Mouse (Mus musculus) liver, embryonic 16.5 days (tissue): ENCODE measurements around the gene Trim5. TPM values are rescaled to one million over a fixed set of nuclear protein-coding genes. Genes with fewer than 3 reads are reported as not detected.
"Not testable (repeated sequence)": the region's sequence is repeated elsewhere in the genome, so short reads cannot be mapped to it uniquely, and the experiment has no call there.

Source experiments
- ATAC-seq: fragments of 200-750 bp; cut with Nextera tagmentation; 2 replicates; pipeline ENCODE4 v1.8.0; 2017; ENCODE audit warnings: low read depth, mild to moderate bottlenecking, moderate number of reproducible peaks, moderate library complexity
- H3K27ac ChIP-seq: fragments of 300-500 bp; sonication (generic); 2 replicates; pipeline ENCODE4 v1.5.1; 2014; ENCODE audit warnings: mild to moderate bottlenecking, low read length
- H3K27me3 ChIP-seq: fragments of 300-500 bp; sonication (generic); 2 replicates; pipeline ENCODE4 v1.6.1; 2014; ENCODE audit warnings: low read depth, low read length, mixed read lengths; ENCODE audit not compliant: control insufficient read depth, insufficient read depth
- H3K36me3 ChIP-seq: fragments of 300-500 bp; sonication (generic); 2 replicates; pipeline ENCODE4 v1.6.1; 2014; ENCODE audit warnings: mild to moderate bottlenecking; ENCODE audit not compliant: control insufficient read depth, insufficient read depth
- H3K4me1 ChIP-seq: fragments of 300-500 bp; sonication (generic); 2 replicates; pipeline ENCODE4 v1.6.1; 2014; ENCODE audit warnings: low read depth, low read length, mixed read lengths; ENCODE audit not compliant: control insufficient read depth
- H3K4me2 ChIP-seq: fragments of 300-500 bp; sonication (generic); 2 replicates; pipeline ENCODE4 v1.6.1; 2014; ENCODE audit warnings: low read depth, low read length, mixed read lengths
- H3K4me3 ChIP-seq: fragments of 300-500 bp; sonication (generic); 2 replicates; pipeline ENCODE4 v1.5.1; 2014; ENCODE audit warnings: low read depth, mild to moderate bottlenecking, low read length
- H3K9ac ChIP-seq: fragments of 300-500 bp; sonication (generic); 2 replicates; pipeline ENCODE4 v1.6.1; 2014; ENCODE audit warnings: low read depth, low read length
- H3K9me3 ChIP-seq: fragments of 300-500 bp; sonication (generic); replicated peaks from 2 replicates; pipeline ENCODE4 v1.6.1; 2016; ENCODE audit warnings: low read length; ENCODE audit not compliant: control insufficient read depth
- WGBS: fragments of 180-500 bp; shearing (Covaris S2); extraction: QIAGEN DNeasy Blood & Tissue Kit; methylation state at CpG from one replicate; pipeline ENCODE4 v1.1.7; 2014; ENCODE audit not compliant: insufficient replicate concordance; 5-methylcytosine and 5-hydroxymethylcytosine counted together
- polyA plus RNA-seq: library from polyadenylated mRNA; unstranded; fragments of >200 nt; fragmentation: Nextera tagmentation; extraction: Ambion mirVana; gene quantifications from 2 replicates; pipeline ENCODE4 v1.2.1, GENCODE M21; 2015

Trim5 gene
- polyA plus RNA-seq, 1 experiment from 2014 or later, result 0.33 TPM

DNA sequence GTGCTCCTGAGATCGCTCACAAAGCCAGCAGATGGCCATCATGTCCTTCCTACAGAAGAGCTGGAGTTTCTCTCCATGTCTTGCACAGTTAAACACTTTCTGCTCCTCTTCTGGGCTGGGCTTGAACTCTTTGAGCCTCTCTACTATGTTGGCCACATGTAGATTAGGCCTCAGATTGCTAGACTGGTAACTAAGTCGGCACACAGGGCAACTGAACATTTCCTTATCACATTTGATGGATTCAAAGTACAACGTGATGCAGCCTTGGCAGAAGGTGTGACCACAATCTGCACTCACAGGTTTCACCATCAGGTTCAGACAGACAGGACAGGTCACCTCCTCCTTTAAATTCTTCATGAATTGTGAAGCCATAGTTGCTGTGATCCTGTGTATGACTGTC lies 8.5 kb downstream of the Trim5 start:
- not testable (repeated sequence) for H3K36me3 ChIP-seq, H3K9ac ChIP-seq, H3K4me1 ChIP-seq, H3K27me3 ChIP-seq, H3K27ac ChIP-seq, H3K9me3 ChIP-seq, ATAC-seq, H3K4me3 ChIP-seq, H3K4me2 ChIP-seq
- 32% methylated on average over 3 of the region's 3 CpGs for WGBS

DNA sequence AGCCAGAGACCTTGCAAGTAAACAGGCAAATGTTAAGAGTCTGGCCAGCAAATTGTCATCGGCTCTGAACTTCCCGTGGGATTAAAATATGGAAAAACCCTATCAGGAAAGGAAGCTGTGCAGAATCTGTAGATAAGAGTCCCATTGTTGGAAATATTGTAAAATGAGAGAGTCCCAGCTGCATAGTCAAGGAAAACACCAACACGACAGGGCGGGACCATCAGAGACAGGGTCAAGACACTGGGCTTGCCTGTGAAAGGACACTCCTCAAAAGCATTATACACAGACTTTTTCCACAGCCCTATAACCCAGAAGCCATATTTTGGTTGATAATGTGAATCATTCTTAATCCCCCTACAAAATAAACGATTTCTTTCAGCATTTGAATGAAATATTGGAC lies 22.6 kb downstream of the Trim5 start:
- not testable (repeated sequence) for H3K9me3 ChIP-seq, H3K36me3 ChIP-seq, H3K4me3 ChIP-seq, H3K4me2 ChIP-seq, H3K4me1 ChIP-seq, H3K9ac ChIP-seq, H3K27ac ChIP-seq, H3K27me3 ChIP-seq
- 0 out of 2 replicates have a peak, but pooled peaks have one; percentile 16 for ATAC-seq
- 65% methylated on average over 3 of the region's 5 CpGs for WGBS

DNA sequence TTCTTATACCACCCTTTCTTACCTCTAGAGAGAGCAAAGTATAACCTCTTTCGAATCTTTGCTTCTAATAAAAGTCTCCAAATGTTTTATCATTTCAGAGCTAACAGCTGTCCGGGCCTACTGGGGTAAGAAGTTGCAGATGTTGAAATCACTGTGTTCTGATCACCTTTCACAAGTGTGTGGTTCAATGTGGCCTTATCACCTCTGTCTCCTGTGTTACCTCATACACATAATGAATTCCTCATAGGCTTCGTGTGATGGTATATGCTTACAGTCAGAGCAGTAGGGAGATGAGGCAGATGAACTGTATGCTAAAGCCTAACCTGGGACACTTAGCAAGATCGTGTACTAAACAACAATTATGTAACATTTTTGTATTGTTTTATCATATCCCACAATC lies 27.5 kb downstream of the Trim5 start:
- not testable (repeated sequence) for H3K27me3 ChIP-seq, H3K4me3 ChIP-seq, H3K4me2 ChIP-seq, H3K4me1 ChIP-seq, H3K27ac ChIP-seq, H3K9me3 ChIP-seq, ATAC-seq, H3K36me3 ChIP-seq, H3K9ac ChIP-seq
- WGBS, result 63% methylated on average over 4 of the region's 4 CpGs

DNA sequence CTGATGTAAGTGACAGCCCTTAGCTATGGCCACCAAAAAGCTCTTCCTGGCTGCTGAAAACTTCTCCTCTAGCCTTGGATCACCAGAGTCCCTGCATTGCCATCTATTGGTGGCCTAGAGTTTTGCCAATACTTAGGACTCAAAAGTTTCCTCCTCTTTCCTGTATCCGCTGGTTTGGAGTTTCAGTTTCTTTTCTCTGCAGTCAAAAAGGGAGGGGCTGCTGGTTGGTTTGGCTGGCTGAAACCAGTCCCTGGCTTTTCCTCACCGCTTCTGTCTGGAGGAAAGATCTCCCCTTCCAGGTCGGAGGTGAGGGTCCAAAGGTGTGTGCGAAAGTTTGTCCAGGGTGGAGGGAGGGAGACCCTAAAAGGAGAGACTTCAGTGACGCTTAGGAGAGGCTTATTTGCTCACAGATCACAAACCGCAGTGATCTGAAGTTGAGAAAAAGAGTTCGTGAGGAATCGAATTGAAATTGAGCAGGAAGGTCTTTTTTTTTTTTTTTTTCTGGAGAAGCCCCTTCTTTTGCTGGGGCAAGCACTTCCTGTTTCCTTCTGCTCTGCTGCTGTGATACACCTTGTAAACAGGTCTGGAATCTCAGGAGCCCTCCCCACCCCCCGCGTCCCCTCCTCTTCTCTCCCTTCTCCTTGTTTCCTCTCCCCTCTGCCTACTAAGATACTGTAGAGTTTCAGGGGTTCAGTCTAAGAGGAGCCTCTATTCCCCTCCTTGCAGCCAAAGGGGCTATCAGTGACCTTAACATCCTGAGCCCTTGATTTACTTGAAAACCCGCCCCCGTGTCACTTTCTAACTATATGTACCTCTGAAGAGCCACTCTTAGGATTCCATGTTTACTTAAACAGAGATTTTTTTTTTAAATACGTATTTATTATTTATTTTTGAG lies 43.4 kb downstream of the Trim5 start, which contains the start of gene Trim34a:
Trim34a (plus strand) TSS at position 171 of the 895 bp plus-strand sequence.
- Histone ChIP-seq H3K27ac (0 out of 2 replicates have a peak within 1 kb of the TSS, but pooled peaks have one; percentile 41), H3K9ac (peak within 1 kb of the TSS; percentile 65), H3K4me2 (peak within 1 kb of the TSS; percentile 62), H3K36me3 (no peaks in the 10 kb centered on the region), H3K9me3 (no peaks in the 10 kb centered on the region), H3K4me3 (peak within 1 kb of the TSS; percentile 66), H3K27me3 (no peaks in the 10 kb centered on the region), H3K4me1 (no peaks in the 10 kb centered on the region)
- peak; percentile 75 for ATAC-seq
- WGBS, result 4% methylated on average over 13 of the region's 13 CpGs

DNA sequence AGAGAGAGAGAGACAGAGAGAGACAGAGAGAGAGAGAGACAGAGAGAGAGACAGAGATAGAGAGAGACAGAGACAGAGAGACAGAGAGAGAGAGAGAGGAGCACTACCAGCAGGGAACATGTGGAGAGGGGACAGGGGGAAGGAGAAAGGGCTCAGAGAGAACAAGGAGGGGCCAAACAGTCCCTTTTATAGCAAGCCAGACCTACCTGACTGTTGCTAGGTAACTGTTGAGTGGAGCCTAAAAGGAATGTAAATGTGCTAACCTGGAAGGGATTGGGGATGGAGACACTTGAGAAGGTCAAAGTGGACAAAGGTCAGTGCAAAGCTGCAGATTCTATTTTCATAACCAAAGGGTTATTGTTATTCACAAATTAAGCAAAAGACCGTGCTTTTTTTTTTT lies 44.3 kb downstream of the Trim5 start:
- no peak overlapping the region for H3K4me2 ChIP-seq
- H3K4me1 ChIP-seq, result no peaks in the 10 kb centered on the region
- no peak for ATAC-seq
- 31% methylated on average over 1 of the region's 1 CpGs for WGBS
- no peak overlapping the region for H3K9ac ChIP-seq
- H3K27me3 ChIP-seq, result no peaks in the 10 kb centered on the region
- no peak overlapping the region for H3K4me3 ChIP-seq
- H3K27ac ChIP-seq, result no peak overlapping the region
- no peaks in the 10 kb centered on the region for H3K9me3 ChIP-seq
- H3K36me3 ChIP-seq, result no peaks in the 10 kb centered on the region

DNA sequence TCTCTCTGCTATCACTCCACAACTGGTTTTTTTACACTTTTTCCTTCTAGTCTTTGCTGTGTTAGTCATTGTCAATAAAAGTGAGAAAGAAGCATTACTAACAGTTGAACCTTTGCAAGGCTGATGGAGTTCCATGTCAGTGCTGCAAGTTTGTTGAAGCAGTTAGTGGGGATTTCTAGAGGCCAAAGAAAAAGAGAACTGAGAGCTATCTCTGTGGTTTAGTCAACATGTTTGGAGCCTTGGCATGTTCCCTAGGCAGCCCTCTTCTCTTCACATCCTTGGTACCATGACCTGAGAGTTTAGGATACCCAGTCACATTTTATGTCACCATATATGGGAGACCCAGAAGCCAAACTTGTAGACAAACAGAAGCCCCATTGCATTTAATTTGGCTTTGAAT lies 47.0 kb downstream of the Trim5 start:
- Histone ChIP-seq H3K36me3 (no peaks in the 10 kb centered on the region), H3K4me1 (no peaks in the 10 kb centered on the region), H3K27ac (no peak overlapping the region), H3K9me3 (no peaks in the 10 kb centered on the region), H3K9ac (no peak overlapping the region), H3K4me3 (no peak overlapping the region), H3K27me3 (no peaks in the 10 kb centered on the region), H3K4me2 (no peak overlapping the region)
- ATAC-seq, result no peak

DNA sequence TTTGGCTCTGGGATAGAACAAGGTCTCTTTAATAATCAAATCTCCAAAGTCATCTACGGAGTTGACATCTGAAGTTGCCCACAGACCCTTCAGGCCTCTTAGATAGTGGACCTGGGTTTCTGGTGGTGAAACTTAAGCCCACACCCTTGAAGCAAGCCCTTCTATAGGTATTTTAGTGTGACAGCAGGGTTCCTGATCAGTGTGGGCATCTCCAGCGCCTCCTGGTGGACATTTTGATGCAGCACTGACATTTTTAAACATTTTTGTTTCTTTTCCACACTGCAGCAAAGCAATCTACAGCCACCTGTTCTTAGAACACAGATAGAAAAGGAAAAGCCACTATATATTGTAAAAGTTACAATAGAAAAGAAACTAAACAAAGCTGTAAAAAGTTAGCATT lies 56.7 kb downstream of the Trim5 start:
- H3K4me2 ChIP-seq, result no peak overlapping the region
- no peak for ATAC-seq
- no peaks in the 10 kb centered on the region for H3K9me3 ChIP-seq
- 23% methylated on average over 2 of the region's 2 CpGs for WGBS
- H3K27ac ChIP-seq, result no peak overlapping the region
- no peaks in the 10 kb centered on the region for H3K4me1 ChIP-seq
- no peaks in the 10 kb centered on the region for H3K36me3 ChIP-seq
- no peak overlapping the region for H3K9ac ChIP-seq
- H3K27me3 ChIP-seq, result no peaks in the 10 kb centered on the region
- H3K4me3 ChIP-seq, result no peak overlapping the region

DNA sequence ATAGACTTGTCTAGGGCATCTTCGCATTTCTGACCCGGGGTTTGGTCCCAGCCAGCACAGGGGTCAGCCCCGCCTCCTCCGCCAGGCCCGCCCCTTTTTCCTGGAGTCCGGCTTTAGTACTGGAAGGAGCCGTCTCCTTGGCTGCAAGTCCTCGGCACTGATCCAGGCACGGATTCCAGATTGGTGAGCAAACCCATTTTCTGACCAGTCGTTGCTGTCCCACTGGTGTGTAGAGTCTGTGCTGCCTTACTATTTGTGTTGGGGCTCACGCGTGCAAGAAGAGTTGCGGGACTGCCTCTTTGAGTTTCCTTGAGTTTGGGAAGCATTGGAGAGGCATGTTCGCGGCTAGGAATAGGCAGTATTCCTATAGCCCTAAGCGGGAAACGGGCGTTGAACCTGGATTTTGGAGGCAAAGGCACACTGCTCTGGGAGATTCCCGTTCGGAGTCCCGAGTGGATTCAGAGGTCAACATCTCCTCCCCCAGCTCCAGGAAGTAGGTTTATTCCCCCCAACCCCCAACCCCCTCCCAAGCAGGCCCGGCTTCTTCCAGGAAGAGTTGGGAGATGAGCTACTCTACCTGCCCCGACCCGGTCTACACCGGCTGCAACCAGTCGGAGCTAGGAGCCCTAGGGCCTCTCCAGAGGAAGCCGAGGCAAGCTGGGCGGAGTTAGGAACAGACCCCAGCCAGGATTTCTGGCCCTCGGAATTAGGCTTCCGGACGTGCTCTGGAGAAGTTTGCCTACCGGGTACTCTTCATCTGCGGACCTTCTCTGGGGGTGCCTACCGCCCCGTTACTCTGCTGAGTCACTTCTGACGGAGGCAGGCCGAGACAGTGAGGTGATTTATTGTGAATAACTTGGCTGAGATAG lies 69.0 kb downstream of the Trim5 start, which contains the start of gene Trim6:
Trim6 (plus strand) TSS at position 93 of the 869 bp plus-strand sequence.
- Histone ChIP-seq H3K4me2 (peak within 1 kb of the TSS; percentile 57), H3K4me3 (peak within 1 kb of the TSS; percentile 56), H3K4me1 (no peaks in the 10 kb centered on the region), H3K36me3 (no peaks in the 10 kb centered on the region), H3K9me3 (no peaks in the 10 kb centered on the region), H3K27me3 (no peaks in the 10 kb centered on the region), H3K27ac (no peak within 1 kb of the TSS), H3K9ac (peak within 1 kb of the TSS; percentile 31; the same call in 1 of the 2 replicates)
- 1% methylated on average over 37 of the region's 37 CpGs for WGBS
- peak; percentile 56 for ATAC-seq

DNA sequence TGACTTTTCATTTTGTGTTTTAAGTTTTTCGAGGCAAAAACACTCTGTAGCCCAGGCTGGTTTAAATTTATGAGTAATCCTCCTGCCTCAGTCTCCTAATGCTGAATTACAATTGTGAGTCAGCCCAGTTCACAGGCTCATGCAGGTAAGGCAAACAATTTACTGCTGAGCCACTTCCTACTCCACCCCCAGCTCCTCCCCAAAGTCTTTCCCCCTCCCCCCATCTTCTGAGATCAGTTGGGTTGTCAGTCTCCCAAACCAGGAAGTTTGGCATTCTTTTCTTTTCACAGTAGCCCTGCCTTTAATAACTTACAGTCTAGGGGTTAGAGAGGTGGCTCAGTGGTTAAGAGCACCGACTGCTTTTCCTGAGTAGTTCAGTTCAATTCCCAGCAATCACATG lies 70.0 kb downstream of the Trim5 start:
- no peak overlapping the region for H3K27ac ChIP-seq
- no peaks in the 10 kb centered on the region for H3K27me3 ChIP-seq
- no peak overlapping the region for H3K9ac ChIP-seq
- H3K4me2 ChIP-seq, result no peak overlapping the region
- ATAC-seq, result no peak
- H3K9me3 ChIP-seq, result no peaks in the 10 kb centered on the region
- no peak overlapping the region for H3K4me3 ChIP-seq
- H3K36me3 ChIP-seq, result no peaks in the 10 kb centered on the region
- WGBS, result 29% methylated on average over 2 of the region's 2 CpGs
- no peaks in the 10 kb centered on the region for H3K4me1 ChIP-seq
